Mouse (Mus musculus): ENCODE data around the gene Ggta1.

The Ggta1 gene

DNA sequence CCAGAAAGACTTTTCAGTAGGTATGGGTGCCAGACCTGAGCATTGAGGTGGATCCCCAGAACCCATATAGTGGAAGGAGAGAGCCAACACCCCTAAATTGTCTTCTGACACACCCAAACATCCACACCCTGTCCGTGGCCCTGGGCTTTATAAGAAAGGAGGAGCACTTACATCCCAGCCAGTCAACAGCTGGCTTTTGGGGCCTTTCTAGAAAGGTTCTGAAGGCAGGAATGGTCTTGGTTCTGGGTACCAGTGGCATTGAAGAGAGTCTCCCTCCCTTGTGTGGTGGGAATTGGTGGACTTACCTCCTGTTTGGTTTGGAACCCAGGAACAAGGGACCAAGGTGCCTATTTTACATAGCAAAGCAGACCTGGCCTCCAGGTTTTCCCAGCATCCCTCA, 56.4 kb downstream of the Ggta1 start:
- no peak for DNase-seq (ENCODE audit: low read depth, low spot score)

DNA sequence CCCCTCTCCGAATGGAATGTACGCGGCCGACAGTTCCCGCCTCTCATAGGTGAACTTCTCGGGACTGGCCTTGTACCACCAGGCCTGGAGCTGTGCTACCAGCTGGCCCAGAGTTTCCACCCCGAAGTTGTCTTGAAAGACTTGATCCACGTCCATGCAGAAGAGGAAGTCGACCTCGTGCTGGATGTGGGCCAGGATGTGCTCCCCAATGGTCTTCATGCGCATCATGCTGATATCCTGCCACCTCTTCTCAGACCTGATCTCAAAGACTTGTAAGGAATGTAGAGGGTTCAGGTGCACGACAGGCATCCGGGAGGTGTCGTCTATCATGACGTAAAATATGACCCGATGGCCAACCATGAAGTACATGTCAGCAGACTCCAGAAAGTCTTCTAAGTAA, 60.6 kb downstream of the Ggta1 start:
- peak; percentile 10 for DNase-seq (ENCODE audit: low read depth, low spot score)

DNA sequence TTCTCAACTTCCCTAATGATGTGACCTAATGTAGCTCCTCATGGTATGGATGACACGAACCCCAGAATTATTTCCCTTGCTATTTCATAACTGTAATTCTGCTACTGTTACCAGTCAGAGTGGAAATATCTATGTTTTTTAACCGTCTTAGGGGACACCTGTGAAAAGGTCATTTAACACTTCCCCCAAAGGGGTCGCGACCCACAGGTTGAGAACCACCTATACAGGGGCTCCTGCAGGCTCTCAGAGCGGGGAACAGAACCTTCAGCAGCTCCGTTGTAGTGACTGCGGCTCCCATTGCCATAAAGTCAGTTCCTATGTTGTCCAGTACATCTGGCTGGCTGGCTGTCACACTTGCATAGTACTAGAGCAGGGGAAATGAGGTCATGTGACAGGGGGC, 62.3 kb downstream of the Ggta1 start:
- no peak for DNase-seq (ENCODE audit: low read depth, low spot score)

DNA sequence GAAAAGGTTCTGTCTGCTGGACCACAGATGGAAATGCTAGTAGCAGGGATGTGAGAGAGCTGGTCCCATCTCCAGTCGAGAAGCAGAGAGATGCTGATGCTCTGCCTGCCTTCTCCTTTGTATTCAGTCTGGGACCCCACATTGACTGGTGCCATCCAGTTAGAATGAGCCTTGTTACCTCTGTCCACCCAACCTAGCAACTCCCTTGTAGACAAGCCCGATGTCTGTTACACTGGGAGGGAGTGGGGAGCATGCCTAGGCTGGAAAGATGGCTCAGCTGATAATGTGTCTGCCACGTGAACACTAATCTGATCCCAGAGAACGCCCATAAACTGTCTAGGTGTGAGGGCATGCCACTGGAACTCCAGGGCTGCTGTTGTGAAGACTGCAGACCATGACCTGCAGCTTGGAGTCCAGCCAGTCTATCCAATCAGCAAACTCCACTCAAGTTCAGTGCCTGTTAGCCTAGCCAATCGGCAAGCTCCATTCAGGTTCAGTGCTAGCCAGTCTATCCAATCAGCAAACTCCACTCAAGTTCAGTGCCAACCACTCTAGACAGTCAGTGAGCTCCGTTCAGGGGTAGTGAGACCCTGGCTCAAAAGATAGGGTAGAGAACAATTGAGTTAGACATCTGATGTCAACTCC, 64.7 kb downstream of the Ggta1 start:
- DNase-seq (ENCODE audit: low read depth, low spot score), result peak; percentile 52

DNA sequence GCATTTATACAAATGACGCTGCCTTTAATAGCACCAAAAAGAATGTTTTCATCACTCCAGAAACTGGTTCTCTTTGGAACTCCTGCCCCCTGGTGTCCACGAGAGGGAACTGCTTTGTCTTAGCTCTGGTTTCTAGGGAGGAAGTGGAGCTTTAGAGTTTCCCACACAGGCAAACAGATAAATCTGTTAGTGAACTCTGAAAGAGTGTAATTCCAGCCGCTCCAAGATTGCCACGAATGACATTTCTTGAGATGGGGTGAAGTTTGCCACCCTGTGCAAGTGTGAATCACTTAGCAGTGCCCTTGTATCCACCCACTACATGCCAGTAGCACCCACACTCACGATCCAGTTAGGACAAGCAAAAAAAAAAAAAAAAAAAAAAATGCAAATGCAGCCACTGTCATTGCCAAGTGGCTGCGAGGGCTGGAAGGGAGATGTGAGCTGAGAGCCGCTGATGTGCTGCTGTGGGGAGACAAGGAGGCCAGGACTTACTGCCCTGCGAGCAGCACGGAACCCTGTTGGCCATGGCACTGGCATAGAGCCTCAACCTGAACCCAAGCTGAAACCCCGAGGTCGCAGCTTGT, 65.3 kb downstream of the Ggta1 start:
- DNase-seq (ENCODE audit: low read depth, low spot score), result peak; percentile 75

DNA sequence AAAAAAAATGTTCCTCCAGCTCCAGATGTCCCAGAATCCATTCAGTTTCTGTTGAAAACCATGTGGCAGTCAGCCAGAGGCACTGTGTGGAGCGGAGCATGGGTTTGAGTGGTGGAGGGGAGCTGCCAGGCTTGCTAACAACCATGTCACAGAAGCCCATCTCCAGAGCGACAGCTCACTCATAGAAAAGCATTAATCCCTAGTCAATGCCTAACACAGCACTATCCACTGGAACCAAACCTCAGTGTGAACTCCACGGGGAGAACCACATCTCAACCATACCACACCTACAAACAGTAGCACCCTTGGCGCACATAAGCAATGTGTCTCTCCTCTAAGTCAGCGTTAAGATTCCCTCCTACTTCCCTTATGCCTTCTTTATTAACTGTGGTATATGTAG, 65.9 kb downstream of the Ggta1 start, which contains the start of gene 4930402F06Rik:
Gene 4930402F06Rik (minus strand): TSS at position 80 of the 400 bp plus-strand sequence.
- no peak for DNase-seq (ENCODE audit: low read depth, low spot score)

DNA sequence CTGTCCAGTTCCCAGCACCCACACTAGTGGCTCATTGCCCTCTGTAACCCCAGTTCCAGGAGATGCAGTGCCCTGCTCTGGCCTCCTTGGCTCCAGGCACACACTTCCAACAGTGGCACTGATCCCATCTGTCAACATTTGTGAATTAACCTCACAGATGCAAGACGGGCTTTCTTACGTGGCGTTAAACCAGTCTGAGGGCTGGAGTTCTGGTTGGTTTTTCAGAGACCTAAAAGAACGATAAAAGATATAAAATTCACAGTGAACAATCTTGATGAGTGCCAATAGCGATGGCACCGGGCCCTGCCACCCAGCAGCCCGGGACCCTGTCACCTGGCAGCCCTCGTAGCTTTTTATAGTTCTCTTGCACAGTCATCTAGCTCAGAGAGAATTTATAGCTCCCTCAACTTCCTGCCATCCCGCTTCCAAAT, 77.6 kb downstream of the Ggta1 start:
- DNase-seq (ENCODE audit: low read depth, low spot score), result no peak

DNA sequence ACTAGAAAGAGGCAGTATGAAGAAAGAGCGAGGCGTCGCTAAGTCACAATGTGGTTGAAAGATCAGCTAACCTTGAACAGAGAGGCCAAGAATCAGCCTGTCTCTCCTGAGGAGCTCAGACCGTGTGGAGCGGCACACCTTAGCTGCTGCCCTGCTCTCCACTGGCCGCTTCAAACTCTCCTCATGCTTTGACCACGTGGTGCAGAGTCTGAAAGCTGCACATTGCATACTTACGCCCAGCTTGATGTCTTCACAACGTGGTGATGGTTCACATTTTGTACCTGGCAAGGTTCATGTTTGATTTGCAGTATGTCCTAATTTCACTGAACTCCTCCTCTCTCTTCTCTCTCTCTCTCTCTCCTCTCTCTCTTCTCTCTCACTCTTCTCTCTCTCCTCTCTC, 83.7 kb downstream of the Ggta1 start:
- DNase-seq (ENCODE audit: low read depth, low spot score), result no peak

DNA sequence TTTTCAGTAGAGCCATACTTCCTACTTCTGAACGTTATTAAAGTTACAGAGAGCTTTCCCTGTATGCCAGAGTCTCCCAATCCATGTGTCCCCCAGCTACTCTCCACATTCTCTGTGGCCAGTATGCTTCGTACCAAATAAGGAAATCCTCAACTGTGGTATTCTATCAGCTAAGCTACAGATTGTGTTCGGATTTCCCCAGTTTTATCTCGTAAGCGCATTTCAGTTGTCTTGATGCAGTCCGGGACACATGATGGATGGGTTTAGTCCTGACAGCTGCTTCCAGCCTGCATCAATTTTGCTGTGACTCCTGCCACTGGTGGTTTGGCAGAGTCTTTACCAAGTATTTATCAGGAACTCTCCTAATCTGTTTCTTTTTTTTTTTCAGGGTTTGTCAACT, 85.4 kb downstream of the Ggta1 start:
- DNase-seq (ENCODE audit: low read depth, low spot score), result no peak

DNA sequence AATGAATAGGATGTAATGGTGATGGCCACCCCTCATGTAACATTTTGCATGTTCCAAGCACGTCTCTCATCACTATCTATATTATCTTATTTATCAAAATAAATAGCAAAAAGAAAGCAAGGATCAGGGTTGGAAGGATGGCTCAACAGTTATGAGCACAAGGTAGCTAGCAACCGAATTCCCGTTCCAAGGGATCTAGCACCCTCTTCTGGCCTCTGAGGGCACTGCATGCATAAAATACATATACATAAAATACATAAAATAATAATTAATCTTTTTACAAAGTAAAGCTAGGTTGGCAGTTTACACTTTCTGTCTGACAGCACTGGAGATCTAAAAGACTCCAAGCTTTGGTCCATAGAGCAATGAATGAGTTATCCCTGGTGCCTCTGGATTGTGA, 90.0 kb downstream of the Ggta1 start:
- peak; percentile 44 for DNase-seq (ENCODE audit: low read depth, low spot score)

DNA sequence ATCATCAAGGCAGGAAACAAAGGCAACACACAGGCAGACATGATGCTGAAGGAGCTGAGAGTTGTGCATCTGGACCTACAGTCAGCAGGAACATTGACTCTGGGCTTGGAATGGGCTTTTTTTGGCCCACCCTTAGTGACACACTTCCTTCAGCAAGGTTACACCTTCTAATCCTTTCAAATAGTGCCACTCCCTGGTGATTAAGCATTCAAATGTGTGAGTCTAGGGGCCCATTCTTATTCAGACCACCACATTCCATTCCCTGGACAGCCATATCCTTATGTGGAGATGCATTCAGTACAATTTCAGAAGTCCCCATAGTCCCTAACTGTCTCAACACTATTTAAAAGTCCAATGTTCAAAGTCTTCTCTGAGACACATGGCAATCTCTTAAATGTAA, 92.3 kb downstream of the Ggta1 start:
- DNase-seq (ENCODE audit: low read depth, low spot score), result peak; percentile 87

DNA sequence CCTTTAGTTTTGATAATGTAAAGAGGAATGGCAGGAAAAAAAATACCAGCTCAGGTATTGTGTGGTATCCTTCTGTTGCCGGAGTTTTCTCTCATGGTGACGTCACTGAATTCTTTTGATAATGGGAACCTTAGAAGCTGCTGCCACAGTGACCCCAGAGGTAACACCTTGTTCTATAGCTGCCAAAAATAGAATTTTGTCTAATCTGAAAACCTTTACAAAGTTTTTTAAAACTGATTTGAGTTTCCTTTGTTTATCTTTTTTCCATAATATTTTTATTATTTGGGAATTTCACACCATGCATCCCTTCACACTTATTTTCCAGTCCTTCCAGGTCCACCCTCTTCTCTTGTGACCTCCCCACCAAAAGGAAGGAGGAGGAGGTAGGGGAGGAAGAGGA, 95.4 kb downstream of the Ggta1 start, which contains the start of gene 4930568D16Rik:
Gene 4930568D16Rik (minus strand): TSS at position 101 of the 400 bp plus-strand sequence.
- DNase-seq (ENCODE audit: low read depth, low spot score), result peak; percentile 53

Measured in R1 (cell line).